Mouse (Mus musculus) left cerebral cortex, postnatal 36 days (tissue): ENCODE measurements around the gene Gm10309. TPM values are rescaled to one million over a fixed set of nuclear protein-coding genes. Genes with fewer than 3 reads are reported as not detected.
"Not testable (repeated sequence)": the region's sequence is repeated elsewhere in the genome, so short reads cannot be mapped to it uniquely, and the experiment has no call there.

Source experiments
- DNase-seq, 2 experiments: peaks; one replicate each; pipeline ENCODE4 v3.0.0; 2021 to 2022; ENCODE audit warnings: low spot score in 2 of 2, mixed read lengths in 1 of 2
- intact Hi-C: fragments of 180-260 bp; cut with DNase I; formaldehyde crosslinking; loops from one replicate; pipeline ENCODE4 v1.15.1; 2025
- total RNA-seq, 2 experiments: library from RNA; stranded (reverse); gene quantifications; 2 replicates each; pipeline ENCODE4 v1.2.3; 2021

The Gm10309 gene
- total RNA-seq, 2 experiments from 2014 or later = not detected

DNA sequence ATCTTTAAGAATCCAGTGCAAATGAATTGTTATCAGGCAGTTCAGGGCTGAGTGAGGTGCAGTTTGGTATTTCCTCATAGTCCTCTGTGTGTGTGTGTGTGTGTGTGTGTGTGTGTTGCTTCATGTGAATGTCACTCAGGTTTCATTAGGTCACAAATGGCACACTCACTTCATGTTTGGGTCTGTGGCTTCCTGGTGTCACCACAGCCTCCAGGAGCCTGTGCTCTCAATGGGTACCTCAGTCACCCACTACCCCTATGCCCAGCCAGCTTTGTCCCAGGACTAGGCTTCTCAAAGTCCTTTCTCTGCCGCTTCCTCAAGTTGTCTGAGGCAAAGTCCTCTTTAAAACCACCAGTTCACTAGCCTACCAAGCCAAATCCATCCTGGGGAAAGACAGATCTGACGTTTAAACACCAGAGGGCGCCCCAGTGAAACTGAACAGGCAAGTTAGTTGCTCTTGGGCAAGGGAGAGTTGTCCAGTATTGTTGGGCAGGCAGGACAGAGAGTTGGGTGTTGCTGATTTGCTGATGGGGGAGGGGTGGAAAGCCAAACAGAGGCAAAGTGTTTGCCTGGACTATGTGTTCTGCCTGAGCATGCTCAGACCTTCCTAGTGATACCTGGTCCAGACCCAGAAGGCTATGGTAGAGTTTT is 20.8 kb downstream of the Gm10309 start:
- DNase-seq = peak; percentile 58 to 77
- intact Hi-C loops = loop anchor here (5.0 kb wide), 1 partner anchor 423 kb away; no protein-coding TSS in a partner anchor

DNA sequence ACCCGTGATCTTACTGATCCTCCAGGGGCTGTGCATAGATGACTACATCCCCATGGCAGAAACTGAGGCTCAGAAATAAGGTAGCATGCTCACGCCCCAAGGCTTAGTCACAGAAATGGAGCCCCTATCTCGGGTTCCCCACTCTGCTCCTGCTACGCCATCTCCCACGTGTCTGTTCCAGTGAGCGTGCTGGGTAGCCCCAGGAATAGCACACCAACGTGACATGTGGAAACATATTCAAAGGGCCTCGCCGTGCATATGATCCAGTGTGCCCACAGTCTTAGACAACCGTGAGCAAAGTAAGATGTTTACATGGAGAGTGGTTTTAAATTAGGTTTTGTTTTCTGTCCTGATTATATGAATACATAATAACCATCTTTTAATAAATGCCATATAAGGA is 22.4 kb downstream of the Gm10309 start:
- no peak for DNase-seq
- intact Hi-C loops = loop anchor here (5.0 kb wide), 1 partner anchor 425 kb away; no protein-coding TSS in a partner anchor

DNA sequence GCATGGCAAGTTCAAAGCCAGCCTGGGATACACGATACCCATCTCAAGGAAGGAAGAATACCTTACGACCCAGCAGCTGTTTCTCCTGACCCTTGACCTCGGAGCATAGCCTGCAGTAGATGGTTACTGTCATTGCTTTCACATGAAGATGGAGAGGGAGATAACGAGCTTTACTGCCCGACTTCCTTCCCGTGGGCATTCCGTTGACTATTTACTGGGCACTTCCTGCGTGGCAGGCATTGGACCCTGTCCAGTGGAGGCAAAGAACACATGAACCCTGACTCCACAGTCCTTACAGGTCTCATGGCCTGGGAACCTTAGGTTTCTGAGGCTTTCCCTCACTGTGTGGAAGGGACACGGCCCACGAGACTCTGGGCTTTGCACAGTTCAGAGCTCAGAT is 25.6 kb downstream of the Gm10309 start:
- DNase-seq = no peak
- intact Hi-C loops = no loop called here

DNA sequence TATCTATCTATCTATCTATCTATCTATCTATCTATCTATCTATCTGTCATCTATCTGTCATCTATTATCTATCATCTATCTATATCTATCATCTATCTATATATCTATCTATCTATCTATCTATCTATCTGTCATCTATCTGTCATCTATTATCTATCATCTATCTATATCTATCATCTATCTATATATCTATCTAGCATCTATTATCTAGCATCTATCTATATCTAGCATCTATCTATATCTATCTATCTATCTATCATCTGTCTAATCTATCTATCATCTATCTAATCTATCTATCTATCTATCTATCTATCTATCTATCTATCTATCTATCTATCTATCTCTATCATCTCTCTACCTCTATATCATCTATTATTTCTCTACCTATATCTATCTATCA is 27.6 kb downstream of the Gm10309 start:
- DNase-seq, intact Hi-C loops: not testable (repeated sequence)

DNA sequence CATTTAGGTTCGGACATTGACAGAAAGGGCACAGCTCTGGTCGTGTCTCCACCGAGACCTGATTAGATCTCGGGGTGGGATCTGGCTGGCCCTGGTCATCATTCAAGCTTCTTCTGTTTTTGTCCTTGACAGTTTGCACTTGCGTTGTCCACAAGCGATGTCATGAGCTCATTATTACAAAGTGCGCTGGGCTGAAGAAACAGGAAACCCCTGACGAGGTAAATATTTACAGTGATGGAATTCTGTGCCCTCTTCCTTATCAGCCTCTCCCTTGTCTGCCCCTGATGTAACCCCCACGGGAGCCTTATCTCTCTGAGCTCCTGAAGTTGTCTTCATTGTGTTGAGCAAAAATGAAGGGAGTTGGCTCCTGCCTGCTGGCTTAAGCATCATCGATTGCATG is 28.4 kb downstream of the Gm10309 start:
- intact Hi-C loops = no loop called here
- no peak for DNase-seq

DNA sequence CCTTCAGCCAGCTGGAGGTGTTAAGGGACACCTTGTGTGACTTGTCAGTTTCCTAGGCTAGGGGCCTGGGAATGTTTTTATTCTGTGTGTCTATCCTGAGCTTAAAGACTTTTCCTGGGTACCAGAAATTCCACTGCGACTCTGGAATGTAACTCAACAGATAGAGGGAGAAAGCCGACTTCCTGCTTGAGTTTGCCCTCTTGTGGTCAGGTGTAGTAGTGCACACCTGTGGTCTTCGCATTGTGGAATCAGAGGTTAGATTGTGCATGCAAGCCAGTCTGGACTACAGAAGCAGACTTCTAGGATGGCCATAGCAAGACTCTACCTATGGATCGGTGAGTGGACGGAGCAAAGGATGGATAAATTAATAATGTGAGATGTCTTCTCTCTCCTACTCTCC is 33.3 kb downstream of the Gm10309 start:
- DNase-seq = peak in 1 of 2 experiments; percentile 45
- intact Hi-C loops = no loop called here

DNA sequence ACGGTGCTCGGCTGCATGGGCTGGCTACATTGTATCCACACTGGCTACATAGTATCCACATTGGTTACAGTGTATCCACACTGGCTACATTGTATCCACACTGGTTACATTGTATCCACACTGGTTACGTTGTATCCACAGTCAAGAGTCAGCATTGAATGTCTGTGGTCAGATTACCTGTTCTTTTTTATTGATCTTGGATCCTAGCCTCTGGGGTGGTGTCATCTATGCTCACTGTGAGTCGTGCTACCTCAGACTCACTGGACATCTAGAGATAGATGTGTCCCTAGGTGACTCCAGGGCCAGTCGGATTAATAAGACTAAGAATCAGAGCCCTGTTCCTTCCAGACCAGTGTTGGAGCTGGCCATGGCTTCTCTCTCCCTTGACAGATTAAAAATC is 34.9 kb downstream of the Gm10309 start:
- no peak for DNase-seq
- intact Hi-C loops = no loop called here

DNA sequence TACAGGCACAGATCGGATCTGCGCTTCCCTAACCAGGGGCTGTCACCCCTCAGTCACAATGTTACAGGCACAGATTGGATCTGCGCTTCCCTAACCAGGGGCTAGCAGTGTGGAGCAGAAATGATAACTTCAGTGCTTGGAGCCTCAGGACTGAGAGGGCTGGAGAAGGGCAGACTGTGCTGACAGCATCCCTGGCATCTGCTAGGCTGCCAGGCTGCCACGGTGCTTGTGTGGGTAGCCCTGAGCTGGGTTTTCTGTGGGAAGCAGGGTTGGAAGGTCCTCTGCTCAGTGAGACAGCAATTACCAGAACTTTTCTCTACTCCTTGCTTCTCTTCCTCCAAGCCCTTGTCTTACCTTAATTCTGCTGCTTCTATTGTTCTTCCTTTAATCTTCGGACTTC is 37.1 kb downstream of the Gm10309 start:
- DNase-seq = no peak
- intact Hi-C loops = no loop called here

DNA sequence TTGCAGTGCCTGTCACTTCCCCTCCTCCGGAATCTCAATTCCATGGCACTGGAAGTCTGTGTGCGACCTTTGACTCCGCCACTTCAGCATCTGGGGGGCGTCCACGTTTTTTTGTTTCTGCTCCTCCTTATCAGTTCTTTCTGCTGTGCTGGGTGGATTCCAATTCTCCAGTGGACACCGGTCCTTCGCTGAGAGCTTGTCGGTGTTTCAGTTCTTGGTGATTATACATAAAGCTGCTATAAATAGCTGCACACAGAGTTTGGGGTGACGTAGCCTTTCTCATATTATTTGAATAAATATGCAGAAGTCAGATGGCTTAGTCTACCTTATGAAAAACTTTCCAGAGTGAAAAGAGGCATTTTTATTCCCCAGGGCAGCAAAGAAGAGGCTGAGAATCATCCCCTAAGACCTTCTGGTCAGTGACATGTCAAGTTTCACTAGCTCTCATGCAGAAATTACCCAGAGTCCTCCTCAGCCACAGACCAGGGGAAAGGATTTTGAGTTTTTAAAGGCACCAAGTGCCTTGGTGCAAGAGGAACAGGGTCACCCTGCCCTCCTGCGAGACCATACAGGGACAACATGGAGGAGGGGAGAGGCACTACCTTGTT is 37.6 kb downstream of the Gm10309 start:
- intact Hi-C loops = no loop called here
- no peak for DNase-seq

DNA sequence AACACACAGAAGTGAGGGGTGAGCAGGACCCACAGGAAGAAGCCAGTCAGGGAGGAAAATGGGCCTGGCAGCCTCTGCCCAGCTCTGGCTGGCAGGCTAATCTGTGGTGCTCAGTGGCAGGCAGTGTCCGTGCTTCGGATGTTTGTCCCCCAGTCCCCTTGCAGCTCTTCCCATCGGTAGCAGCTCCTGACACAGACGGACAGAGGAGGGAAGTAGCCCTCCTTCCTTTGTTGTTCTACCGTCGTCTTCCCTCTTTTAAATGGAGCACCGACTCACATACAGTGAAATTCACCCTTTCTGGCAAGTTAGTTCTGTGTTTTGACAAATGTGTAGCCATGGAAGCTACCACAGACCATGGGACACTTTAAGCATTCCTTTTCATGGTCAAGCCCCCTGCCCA is 38.2 kb downstream of the Gm10309 start:
- no peak for DNase-seq
- intact Hi-C loops = no loop called here

DNA sequence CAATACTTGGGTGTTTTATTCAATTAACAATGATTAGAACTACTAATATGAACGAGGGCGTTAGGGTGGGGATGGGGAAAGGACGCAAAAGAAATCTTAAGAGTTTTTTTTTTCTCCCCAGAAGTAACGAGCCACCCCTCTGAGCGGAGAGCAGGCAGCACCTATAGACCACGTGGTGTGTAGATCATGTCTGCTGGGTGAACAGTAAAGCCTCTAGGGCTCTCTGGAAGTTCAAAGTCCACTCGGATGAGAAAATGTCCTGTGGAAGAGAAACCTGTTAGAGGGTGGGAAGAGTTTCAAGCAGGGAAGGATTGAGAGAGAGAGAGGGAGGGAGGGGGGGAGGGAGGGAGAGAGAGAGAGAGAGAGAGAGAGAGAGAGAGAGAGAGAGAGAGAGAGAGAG is 38.6 kb downstream of the Gm10309 start:
- no peak for DNase-seq
- intact Hi-C loops = no loop called here

DNA sequence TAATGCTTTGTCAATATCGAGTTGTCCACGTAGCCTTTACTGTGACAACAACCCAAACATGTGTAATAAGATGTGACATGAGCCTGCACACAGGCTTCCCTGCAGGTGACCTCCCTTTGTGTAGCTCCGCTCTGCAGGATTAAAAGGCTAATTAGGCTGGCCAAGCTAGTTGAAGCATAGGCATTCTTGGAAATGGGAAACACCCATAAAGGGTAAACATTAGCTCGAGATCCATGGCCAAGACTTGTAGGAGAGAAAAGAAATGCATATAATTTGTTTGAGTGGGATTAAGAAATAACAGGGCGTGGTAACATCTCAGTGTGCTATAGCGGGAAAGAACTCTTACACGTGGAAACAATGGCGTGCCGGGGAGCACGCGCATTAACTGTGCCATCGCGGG is 39.2 kb downstream of the Gm10309 start:
- intact Hi-C loops = no loop called here
- DNase-seq = no peak

DNA sequence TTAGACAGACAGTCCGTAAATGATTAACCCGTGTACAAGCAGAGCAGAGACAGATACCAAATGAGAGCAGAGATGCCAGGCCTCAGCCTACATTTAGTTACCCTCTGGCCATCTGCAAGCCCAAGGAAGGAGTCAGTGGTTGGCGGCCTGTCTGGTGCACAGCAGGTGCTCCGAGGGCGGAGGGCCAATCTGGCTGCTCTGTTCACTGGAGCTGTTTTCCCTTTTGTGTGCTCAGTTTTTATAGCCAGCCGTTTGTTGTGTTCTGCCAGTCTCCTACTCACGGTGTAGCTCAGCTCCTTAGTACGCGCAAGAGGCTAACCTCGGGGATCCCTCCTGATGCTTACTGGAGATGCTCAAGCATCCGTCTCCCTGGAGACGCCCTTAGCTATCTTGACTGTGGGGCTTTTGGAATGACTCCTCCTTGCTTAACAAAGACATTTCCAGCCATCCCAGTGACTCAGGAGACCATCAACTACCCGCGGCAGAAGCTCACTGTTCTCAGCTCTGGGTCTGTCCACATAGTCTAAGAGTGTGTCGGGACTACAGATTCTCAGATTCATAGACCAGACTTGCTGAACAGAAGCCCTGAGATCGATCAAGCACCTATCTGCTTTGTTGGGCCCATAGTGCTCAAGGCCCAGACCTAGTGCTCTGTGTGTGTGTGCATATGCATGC is 40.2 kb downstream of the Gm10309 start:
- peak in 1 of 2 experiments; percentile 42 for DNase-seq
- intact Hi-C loops = no loop called here

DNA sequence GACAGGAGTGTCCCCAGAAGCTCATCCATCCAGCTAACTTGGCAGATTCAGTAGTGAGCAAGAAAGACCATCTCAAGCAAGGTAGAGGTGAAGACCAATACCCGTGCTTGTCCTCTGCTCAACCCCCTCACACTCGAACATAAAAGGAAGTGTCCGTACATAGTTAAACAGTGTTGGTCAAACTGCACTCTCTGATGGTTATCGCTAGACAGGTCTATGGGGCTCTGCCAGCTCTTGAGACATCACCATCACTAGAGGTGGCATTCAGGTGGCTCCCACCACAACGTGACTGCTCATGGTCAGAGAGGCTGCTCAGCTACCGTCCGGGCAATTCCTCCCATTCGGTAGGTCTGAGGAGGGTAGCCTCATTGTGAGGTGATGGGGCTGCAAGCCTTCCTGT is 40.8 kb downstream of the Gm10309 start:
- no peak for DNase-seq
- intact Hi-C loops = no loop called here

DNA sequence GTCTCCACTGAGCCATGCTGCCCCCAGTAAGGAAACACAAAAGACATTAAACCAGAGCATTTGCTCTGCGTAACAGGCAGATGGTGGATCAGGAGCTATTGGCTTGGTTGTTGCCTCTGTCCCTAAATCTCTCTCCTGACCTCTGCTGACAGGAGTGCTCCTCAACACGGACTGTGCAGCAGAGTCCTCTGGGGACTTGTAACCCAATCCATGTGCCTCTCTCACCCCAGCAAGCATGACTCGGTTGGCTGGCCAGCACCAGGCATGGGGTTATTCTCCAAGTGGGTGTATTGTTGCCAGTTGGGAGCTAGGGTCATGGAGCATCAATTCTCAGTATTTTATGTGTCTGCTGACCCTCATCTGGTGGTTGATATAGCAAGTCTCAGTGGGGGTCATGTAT is 41.7 kb downstream of the Gm10309 start:
- intact Hi-C loops = no loop called here

DNA sequence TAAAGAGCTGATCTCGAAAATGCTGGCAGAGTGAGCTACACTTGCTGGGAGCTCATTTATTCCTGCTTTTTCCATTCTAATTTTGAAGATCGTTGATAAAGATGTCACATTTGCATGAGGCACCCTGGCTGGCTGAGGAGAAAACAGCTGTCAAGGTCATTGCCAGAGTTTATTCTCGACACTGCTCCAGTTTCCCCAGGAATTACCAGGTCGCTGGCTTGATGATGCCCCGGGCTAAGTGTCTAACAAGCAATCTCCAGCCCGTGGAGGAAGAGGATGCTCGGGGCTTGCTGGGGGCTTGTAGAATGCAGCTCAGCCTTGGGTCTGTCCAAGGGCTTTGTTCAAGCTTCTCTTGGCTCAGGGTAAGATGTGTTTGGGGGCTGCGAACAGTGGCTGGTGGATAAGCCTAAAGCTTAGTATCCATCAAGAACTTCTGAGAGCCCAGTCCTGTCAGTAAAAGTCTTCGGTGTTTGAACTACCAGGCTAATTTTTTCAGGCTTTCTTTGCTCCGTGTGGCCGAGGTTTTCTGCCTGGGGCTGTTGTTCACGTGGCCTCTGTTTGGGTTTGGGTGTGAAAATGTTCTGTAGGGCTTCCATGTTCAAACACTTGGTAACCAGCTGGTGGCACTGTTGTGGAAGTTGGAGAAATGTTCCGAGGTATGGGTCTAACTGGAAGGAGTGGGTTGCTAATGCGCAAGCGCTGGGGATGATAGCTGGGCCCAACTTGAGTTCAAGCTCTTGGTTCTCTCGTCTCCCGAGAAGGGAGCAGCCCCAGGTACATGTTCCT is 44.2 kb downstream of the Gm10309 start:
- DNase-seq = no peak
- intact Hi-C loops = no loop called here

More for the DNA sequence above, 41.7 kb downstream of the Gm10309 start:
- DNase-seq = no peak

DNA sequence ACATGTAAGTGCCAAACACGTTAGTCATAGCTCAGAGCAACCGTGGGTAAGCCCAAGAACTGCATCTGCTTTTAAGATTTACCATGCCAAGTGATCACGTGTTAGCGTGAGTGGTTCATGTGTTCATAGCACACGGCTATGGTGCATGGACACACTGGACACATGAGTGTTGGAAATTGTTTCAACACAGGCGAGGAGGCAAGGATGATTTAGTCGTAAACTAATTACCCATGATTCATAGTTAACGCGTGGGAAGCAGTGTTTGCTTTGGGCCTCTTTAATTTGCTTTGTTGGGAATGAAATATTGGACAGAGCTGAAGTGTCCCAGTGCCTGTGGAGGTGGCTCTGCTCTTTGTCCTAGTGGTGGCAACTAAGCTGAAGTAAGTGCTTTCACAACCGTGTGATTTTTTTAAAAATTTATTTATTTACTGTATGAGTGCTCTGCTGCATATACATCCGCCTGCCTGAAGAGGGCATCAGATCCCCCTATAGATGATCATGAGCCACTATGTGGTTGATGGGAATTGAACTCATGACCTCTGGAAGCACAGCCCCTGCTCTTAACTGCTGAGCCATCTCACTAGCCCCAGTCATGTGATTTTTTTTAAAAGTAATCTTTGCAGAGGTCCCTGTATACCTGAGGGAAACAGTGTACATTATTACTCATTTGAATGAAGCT is 46.6 kb downstream of the Gm10309 start:
- intact Hi-C loops = no loop called here
- DNase-seq = no peak

DNA sequence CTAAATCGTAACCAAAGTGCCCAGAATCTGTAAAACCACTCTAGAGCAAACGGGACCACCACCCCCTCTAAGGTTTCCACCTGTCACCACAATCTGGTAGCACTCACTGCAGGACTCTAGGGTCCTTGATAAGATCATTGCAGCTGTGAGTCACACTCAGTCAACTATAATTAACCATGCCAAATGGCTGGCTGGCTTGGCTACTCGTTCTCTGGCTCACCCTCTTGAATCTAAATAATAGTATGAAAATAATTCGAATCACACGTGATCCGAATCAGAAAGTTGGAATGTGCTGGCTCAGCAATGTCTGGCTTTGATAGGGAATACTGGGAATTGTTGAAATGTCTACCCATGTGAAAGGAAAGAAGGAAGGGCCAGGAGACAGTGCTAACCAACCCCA is 48.5 kb downstream of the Gm10309 start:
- DNase-seq = no peak
- intact Hi-C loops = no loop called here

DNA sequence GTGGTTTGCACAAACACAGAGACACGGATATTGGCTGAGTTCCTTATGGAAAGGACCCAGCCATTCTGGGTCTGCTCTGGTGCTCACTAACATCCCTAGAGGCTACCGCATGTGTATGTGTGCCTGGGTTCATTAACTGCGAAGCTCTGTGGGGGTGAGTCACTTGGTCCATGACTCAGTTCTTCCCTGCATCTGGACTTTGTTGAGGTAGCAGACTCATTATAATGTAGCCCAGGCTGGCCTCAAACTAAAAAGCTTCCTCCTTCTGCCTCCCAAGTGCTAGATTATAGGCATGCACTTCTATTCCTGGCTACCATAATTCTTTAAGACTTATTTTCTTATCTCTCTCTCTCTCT is 50.7 kb downstream of the Gm10309 start:
- DNase-seq = no peak
- intact Hi-C loops = no loop called here
